Mouse (Mus musculus) lung, embryonic 16.5 days (tissue): ENCODE results near the gene Nes. TPM values are rescaled to one million over a fixed set of nuclear protein-coding genes. Genes with fewer than 3 reads are reported as not detected.

Source experiments
- ATAC-seq: fragments of 200-750 bp; cut with Nextera tagmentation; 2 replicates; pipeline ENCODE4 v1.8.0; 2017; ENCODE audit warnings: low read depth, mild to moderate bottlenecking, moderate library complexity
- H3K27ac ChIP-seq: fragments of 300-500 bp; sonication (generic); 2 replicates; pipeline ENCODE4 v1.5.1; 2014; ENCODE audit warnings: mild to moderate bottlenecking, control low read depth, low read length
- H3K27me3 ChIP-seq: fragments of 300-500 bp; sonication (generic); 2 replicates; pipeline ENCODE4 v1.6.1; 2014; ENCODE audit warnings: low read depth, low read length, mixed read lengths; ENCODE audit not compliant: control insufficient read depth, insufficient read depth
- H3K36me3 ChIP-seq: fragments of 300-500 bp; sonication (generic); 2 replicates; pipeline ENCODE4 v1.6.1; 2014; ENCODE audit warnings: low read length; ENCODE audit not compliant: control insufficient read depth, insufficient read depth
- H3K4me1 ChIP-seq: fragments of 300-500 bp; sonication (generic); replicated peaks from 2 replicates; pipeline ENCODE4 v1.6.1; 2014; ENCODE audit warnings: low read length, mixed read lengths; ENCODE audit not compliant: control insufficient read depth, insufficient read depth
- H3K4me2 ChIP-seq: fragments of 300-500 bp; sonication (generic); 2 replicates; pipeline ENCODE4 v1.6.1; 2014; ENCODE audit warnings: low read depth, low read length, control low read depth
- H3K4me3 ChIP-seq: fragments of 300-500 bp; sonication (generic); 2 replicates; pipeline ENCODE4 v1.5.1; 2014; ENCODE audit warnings: mild to moderate bottlenecking, low read length, control low read depth
- H3K9ac ChIP-seq: fragments of 300-500 bp; sonication (generic); 2 replicates; pipeline ENCODE4 v1.6.1; 2014; ENCODE audit warnings: low read length, control low read depth
- H3K9me3 ChIP-seq: fragments of 300-500 bp; sonication (generic); 2 replicates; pipeline ENCODE4 v1.6.1; 2016; ENCODE audit warnings: low read length; ENCODE audit not compliant: control insufficient read depth
- WGBS: fragments of 180-500 bp; shearing (Covaris S2); extraction: QIAGEN DNeasy Blood & Tissue Kit; methylation state at CpG from one replicate; pipeline ENCODE4 v1.1.7; 2014; 5-methylcytosine and 5-hydroxymethylcytosine counted together
- polyA plus RNA-seq: library from polyadenylated mRNA; unstranded; fragments of >200 nt; fragmentation: Nextera tagmentation; extraction: Ambion mirVana; gene quantifications from 2 replicates; pipeline ENCODE4 v1.2.1, GENCODE M21; 2015

The Nes gene
- polyA plus RNA-seq, 1 experiment from 2014 or later, result 15.5 TPM

- ATAC-seq, result no peak
- H3K4me2 ChIP-seq, result peak overlapping the region; percentile 76
- no peaks in the 10 kb centered on the region for H3K27me3 ChIP-seq
- H3K36me3 ChIP-seq, result no peaks in the 10 kb centered on the region
- peak overlapping the region; percentile 79 for H3K9ac ChIP-seq
- peaks cover 9% of the 10 kb centered on the region for H3K4me1 ChIP-seq
- WGBS, result 6% methylated on average over 10 of the region's 10 CpGs
- no peaks in the 10 kb centered on the region for H3K9me3 ChIP-seq
- peak overlapping the region; percentile 95 for H3K27ac ChIP-seq
- H3K4me3 ChIP-seq, result peak overlapping the region; percentile 58
These were observed 10.7 kb upstream of the Nes start for GRCm38 (mm10) chr3:87960191-87960585.

GRCm38 (mm10) chr3:87960586-87961191, 10.2 kb upstream of the Nes start:
- peak; percentile 99 for ATAC-seq
- H3K27me3 ChIP-seq, result no peaks in the 10 kb centered on the region
- H3K36me3 ChIP-seq, result no peaks in the 10 kb centered on the region
- peaks cover 9% of the 10 kb centered on the region for H3K4me1 ChIP-seq
- H3K4me2 ChIP-seq, result peak overlapping the region; percentile 76
- H3K9ac ChIP-seq, result peak overlapping the region; percentile 79
- H3K4me3 ChIP-seq, result peak overlapping the region; percentile 58
- H3K27ac ChIP-seq, result peak overlapping the region; percentile 95
- H3K9me3 ChIP-seq, result no peaks in the 10 kb centered on the region
- under 1% methylated on average over 27 of the region's 27 CpGs for WGBS

GRCm38 (mm10) chr3:87970184-87970938, 517 bp upstream of the Nes start:
- no peaks in the 10 kb centered on the region for H3K9me3 ChIP-seq
- peak; percentile 15; the same call in 1 of the 2 replicates for ATAC-seq
- H3K4me2 ChIP-seq, result peak overlapping the region; percentile 90
- peaks cover 41% of the 10 kb centered on the region for H3K4me1 ChIP-seq
- no peaks in the 10 kb centered on the region; the same call in 1 of the 2 replicates for H3K27me3 ChIP-seq
- H3K27ac ChIP-seq, result peak overlapping the region; percentile 63
- H3K4me3 ChIP-seq, result peak overlapping the region; percentile 61
- WGBS, result under 1% methylated on average over 21 of the region's 21 CpGs
- peak overlapping the region; percentile 78 for H3K9ac ChIP-seq
- no peaks in the 10 kb centered on the region for H3K36me3 ChIP-seq

GRCm38 (mm10) chr3:87971489-87972202, 768 bp downstream of the Nes start:
- Histone ChIP-seq H3K9ac (peak overlapping the region; percentile 78), H3K36me3 (no peaks in the 10 kb centered on the region), H3K27ac (peak overlapping the region; percentile 38), H3K4me1 (peaks cover 41% of the 10 kb centered on the region), H3K9me3 (no peaks in the 10 kb centered on the region), H3K4me3 (peak overlapping the region; percentile 61), H3K4me2 (peak overlapping the region; percentile 90), H3K27me3 (no peaks in the 10 kb centered on the region; the same call in 1 of the 2 replicates)
- WGBS, result under 1% methylated on average over 56 of the region's 60 CpGs
- ATAC-seq, result peak; percentile 50

- peaks cover 41% of the 10 kb centered on the region for H3K4me1 ChIP-seq
- no peak for ATAC-seq
These were observed 1.4 kb downstream of the Nes start for GRCm38 (mm10) chr3:87972203-87972664.

GRCm38 (mm10) chr3:87972776-87973175, 1.9 kb downstream of the Nes start:
- no peaks in the 10 kb centered on the region for H3K36me3 ChIP-seq
- WGBS, result 24% methylated on average over 5 of the region's 5 CpGs
- H3K9ac ChIP-seq, result peak overlapping the region; percentile 78
- H3K4me2 ChIP-seq, result peak overlapping the region; percentile 90
- no peaks in the 10 kb centered on the region for H3K9me3 ChIP-seq
- no peaks in the 10 kb centered on the region; the same call in 1 of the 2 replicates for H3K27me3 ChIP-seq
- peak overlapping the region; percentile 61 for H3K4me3 ChIP-seq
- no peak for ATAC-seq
- peaks cover 41% of the 10 kb centered on the region for H3K4me1 ChIP-seq
- H3K27ac ChIP-seq, result 0 out of 2 replicates have a peak overlapping the region, but pooled peaks have one; percentile 4

More at GRCm38 (mm10) chr3:87972203-87972664, 1.4 kb downstream of the Nes start:
- Histone ChIP-seq H3K27ac (no peak overlapping the region), H3K9ac (peak overlapping the region; percentile 78), H3K36me3 (no peaks in the 10 kb centered on the region), H3K4me3 (peak overlapping the region; percentile 61), H3K9me3 (no peaks in the 10 kb centered on the region), H3K27me3 (no peaks in the 10 kb centered on the region; the same call in 1 of the 2 replicates), H3K4me2 (peak overlapping the region; percentile 90)
- 11% methylated on average over 8 of the region's 8 CpGs for WGBS

- H3K27ac ChIP-seq, result peak overlapping the region; percentile 46; the same call in 1 of the 2 replicates
- H3K4me3 ChIP-seq, result peak overlapping the region; percentile 61
- WGBS, result 42% methylated on average over 14 of the region's 14 CpGs
- no peaks in the 10 kb centered on the region; the same call in 1 of the 2 replicates for H3K27me3 ChIP-seq
- H3K9me3 ChIP-seq, result no peaks in the 10 kb centered on the region
- H3K36me3 ChIP-seq, result no peaks in the 10 kb centered on the region
- peak overlapping the region; percentile 49 for H3K9ac ChIP-seq
- H3K4me2 ChIP-seq, result peak overlapping the region; percentile 90
- no peak for ATAC-seq
- H3K4me1 ChIP-seq, result peaks cover 41% of the 10 kb centered on the region
These were observed 2.9 kb downstream of the Nes start for GRCm38 (mm10) chr3:87973593-87974380.

DNA sequence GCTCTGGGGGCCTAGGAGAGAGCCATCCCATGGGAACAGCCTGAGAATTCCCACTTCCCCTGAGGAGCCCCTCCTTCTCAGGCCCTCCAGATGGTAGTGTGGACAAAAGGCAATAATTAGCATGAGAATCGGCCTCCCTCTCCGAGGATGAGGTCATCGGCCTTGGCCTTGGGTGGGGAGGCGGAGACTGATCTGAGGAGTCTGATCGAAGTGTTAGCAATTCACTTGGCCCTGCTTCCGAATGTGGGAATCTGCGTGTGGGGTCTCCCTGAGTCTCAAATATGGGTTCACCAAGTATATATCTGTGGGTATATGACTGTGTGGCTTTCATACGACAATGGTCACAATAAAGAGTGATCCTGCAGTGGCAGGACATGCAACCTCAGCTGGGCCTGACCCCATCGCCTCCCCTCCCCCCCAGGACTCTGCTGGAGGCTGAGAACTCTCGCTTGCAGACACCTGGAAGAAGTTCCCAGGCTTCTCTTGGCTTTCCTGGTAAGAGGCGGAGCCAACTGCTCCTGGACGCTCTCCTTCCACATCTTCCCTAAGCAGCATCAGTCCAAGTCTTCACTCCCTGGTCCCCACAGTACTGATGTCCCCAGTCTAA, 3.6 kb downstream of the Nes start:
- H3K27ac ChIP-seq, result 0 out of 2 replicates have a peak overlapping the region, but pooled peaks have one; percentile 46
- H3K4me2 ChIP-seq, result peak overlapping the region; percentile 90
- WGBS, result 28% methylated on average over 12 of the region's 12 CpGs
- H3K9ac ChIP-seq, result peak overlapping the region; percentile 49; the same call in 1 of the 2 replicates
- no peaks in the 10 kb centered on the region; the same call in 1 of the 2 replicates for H3K27me3 ChIP-seq
- no peak; the same call in 1 of the 2 replicates for ATAC-seq
- H3K9me3 ChIP-seq, result no peaks in the 10 kb centered on the region
- peaks cover 41% of the 10 kb centered on the region for H3K4me1 ChIP-seq
- H3K36me3 ChIP-seq, result no peaks in the 10 kb centered on the region
- peak overlapping the region; percentile 61 for H3K4me3 ChIP-seq
